Mouse (Mus musculus) liver, postnatal 0 days (tissue): ENCODE results near the gene Fbxo34.

Experiments
- CTCF ChIP-seq: sonication (generic); IDR thresholded peaks from 2 replicates; pipeline ENCODE4 v1.5.1; 2016; ENCODE audit warnings: antibody characterized with exemption, low read depth
- EP300 ChIP-seq: IDR thresholded peaks from 2 replicates; pipeline ENCODE4 v1.6.1; 2016; ENCODE audit warnings: antibody characterized with exemption, low read depth, mild to moderate bottlenecking

- TF ChIP-seq EP300 (no peak), CTCF (no peak)
These were observed 53.8 kb downstream of the Fbxo34 start for GRCm38 (mm10) chr14:47504036-47504435.
